Mouse (Mus musculus) neural tube, embryonic 10.5 days (tissue): Measurements from ENCODE around the gene Gpsm1.

Source experiments
- DNase-seq: peaks from one replicate; pipeline ENCODE4 v3.0.0-alpha.2; 2017; ENCODE audit warnings: low spot score; ENCODE audit errors: extremely low spot score

The Gpsm1 gene

DNA sequence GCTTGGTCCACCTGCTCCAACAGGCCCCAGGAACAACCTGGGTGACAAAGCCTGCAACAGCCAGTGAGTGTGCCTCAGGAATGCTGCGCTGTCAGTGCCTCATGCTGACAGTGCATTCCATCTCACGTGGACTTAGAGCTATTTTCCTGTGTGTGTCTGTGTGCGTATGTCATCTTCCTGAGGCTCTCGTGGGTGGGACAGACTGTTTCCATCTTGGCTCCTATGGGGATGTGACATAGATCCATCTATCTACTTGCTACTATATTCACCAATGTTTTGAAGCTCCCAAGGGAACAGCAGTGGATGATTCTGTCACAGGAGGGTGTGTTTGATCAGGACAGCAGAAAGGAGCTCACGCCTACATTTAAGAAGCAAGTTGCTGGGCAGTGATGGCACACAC, 3.4 kb upstream of the Gpsm1 start:
- DNase-seq: no peak

DNA sequence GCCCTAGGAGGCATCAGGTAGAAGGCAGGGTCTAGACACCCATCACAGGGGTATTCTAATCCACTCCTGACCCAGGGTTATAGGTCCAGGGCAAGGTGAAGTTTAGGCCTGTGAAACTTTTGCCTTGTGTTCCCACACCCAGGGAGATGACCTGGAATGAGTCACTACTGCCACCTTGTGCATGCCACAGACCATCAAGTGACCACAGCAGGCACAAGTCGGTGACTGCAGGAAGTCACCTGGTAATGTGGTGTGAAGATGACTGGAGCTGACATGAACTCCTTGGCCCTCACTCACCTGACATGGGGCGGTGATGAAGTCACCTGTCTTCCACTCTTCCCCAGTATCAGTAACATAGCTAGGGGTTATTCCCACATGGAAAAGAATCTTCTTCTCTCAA, 2.5 kb upstream of the Gpsm1 start:
- no peak for DNase-seq

DNA sequence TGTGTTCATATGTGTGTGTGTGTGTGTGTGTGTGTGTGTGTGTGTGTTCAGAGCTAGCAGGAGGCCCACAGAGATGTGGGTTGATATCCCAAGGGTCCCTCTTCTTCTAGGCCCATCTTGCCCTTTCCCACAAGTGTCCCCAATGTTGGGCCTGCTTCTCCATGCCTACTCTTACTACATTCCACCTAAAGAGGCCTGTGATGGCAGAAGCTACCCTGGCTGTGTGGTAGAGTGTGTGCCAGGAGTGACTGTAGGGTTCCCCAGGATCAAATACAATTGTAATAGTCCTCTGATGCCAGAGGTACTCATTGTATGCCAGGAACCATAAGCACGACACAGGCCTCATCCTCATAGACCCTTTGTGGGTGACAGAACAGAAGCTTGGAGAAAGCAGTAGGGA, 1.9 kb upstream of the Gpsm1 start:
- no peak for DNase-seq

DNA sequence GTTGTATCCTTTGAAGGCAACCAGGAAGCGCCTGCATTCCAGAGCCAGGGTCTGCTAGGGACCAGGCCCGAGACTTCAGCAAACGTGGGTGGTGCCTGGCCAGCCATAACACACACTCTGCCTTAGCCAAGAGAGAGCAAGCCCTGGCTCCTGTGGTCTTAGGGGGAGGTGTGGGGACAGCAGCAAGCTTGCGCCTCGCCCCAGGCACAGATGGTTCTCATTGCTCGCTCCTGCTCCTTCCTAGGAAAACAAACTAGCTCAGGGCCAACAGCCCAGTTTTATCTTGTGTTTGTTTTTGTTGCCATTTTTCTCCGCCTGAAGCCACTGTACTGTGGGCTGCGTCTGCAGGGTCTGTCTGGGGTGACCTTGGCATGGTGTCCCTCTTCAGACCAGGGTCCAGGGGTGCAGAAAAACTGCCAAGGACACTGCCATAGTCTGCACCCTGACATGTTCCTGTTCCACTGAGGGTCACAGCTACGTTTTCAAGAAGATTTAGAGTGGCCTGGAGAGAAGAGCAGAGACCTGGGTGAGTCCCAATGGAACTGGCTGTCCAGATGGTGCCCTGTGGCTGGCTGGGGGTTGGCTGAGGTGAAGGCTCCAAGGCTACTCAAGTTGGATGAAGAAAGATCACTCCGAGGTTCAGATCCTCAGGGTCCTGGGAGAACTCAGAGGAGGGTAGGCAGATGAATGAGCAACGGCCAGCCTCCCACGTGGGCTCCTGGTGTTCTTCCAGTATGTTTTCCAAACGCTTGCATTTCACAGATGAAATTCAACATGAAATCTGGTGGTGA, 839 bp upstream of the Gpsm1 start:
- DNase-seq: peak; percentile 58

DNA sequence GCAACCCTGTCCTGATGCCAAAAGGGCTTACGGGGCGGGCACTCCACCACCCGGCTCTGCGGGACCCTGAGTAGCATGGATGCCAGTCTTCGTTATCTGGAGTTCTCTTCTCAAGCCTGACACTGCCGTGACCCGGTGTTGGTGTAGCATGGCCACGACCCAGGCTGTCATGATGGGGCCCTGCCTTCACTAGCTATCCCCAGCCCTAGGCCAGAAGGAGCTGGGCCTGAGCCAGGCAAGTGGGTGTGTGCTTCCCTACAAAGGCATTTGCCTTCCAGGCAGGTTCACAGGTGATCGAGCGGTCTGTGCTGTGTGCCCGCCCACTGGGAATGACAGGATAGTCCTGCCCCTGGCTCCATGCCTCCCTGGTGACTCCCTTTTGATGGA, 603 bp downstream of the Gpsm1 start:
- no peak for DNase-seq

DNA sequence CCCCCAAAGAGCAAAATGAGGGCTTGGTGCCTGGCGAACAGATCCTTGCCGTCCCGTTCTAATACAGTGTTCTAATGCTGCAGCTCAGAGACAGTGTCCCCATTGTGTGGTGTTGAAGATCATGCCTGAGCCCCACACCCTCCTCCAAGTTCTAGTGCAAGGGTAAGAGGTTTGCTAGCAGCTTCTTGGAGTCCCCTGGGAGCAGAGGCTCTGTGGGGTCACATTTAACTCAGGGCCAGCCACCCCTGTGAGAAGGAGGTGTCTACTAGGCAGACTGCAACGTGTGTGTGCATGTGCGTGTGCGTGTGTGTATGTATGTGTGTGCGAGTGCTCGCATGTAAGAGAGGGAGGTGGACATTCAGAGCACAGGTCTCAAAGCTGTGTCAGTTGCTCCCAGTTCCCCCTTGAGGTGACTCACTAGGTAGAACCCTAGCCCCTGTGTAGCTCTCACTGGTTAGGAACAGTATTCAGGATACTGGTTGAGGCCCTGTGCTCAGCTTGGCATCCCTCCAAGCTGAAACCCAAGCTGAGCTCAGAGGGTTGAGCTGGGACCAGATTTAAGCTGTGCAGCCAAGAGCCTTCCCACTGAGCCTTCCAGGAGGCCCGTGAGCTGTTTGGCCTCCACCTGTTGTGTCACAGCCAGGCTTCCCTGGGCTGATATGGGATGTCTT, 1.4 kb downstream of the Gpsm1 start:
- DNase-seq: no peak

DNA sequence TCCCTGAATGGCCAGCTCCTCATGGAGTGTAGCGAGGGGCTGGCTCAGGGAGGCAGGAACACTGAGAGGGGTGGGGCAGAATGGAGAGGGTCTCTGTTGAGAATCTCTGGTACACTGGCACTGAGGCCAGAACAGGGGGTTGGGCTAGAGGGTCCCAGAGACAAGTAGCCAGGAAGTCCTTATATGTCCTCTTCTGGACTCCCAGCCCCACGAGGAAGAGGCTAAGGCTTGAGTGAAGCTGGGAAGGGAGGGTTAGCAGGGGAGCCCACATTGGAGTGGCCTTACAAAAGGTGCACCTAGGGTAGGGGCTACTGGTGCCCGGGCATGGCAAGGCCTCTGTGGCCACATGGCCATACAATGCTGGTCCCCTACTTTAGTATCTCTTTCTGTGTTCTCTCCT, 2.1 kb downstream of the Gpsm1 start:
- no peak for DNase-seq

DNA sequence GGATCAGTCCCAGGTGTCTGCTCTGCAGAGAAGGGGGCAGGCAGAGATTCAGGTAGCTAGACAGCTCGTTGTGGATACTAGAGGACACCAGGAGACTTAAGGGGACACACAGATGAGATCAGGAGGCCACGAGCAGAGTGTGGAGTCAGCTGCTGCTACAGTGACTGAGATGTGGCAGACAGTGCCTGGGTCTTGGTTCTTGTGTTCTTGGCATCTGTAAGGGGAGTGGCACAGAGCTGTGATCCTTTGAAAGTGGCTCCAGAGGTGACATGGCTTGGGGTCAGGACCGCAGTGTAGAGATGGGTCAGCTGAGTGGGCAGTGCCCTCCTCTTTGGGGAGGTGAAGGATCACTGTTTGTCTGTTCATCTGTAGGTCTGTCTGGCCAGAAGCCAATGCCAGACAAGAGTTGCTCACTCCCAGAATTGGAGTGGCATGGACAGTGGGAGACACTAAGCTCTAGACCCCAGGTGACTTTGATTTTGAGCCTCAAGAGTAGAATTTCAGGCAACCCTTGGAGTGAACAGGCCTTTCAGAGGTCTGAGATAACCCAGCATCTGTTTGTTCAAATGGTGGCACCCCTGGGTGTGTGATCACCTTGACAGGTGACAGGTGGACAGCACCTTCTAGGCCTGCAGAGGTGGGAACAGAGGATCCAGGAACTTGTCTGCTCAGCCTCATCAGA, 2.8 kb downstream of the Gpsm1 start:
- DNase-seq: no peak

DNA sequence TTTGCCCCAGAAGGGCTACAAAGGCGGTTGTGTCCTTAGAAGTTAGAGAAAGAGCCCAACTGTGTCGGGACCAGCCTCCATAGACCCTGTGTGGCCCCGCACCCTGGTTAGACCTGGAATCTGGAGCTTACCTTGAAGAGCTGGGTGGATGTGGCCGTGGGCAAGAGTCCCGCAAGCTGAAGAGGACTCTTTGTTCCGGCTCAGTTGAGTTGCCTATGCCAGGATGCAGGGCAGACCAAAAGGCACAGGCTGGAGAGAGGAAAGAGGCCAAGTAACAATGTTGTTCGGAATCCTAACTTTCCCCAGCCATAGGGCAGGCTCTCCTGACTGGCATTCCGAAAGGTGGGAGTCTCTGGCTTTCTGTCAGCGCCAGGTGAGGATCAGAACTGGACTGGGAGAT, 3.8 kb downstream of the Gpsm1 start:
- DNase-seq: no peak

DNA sequence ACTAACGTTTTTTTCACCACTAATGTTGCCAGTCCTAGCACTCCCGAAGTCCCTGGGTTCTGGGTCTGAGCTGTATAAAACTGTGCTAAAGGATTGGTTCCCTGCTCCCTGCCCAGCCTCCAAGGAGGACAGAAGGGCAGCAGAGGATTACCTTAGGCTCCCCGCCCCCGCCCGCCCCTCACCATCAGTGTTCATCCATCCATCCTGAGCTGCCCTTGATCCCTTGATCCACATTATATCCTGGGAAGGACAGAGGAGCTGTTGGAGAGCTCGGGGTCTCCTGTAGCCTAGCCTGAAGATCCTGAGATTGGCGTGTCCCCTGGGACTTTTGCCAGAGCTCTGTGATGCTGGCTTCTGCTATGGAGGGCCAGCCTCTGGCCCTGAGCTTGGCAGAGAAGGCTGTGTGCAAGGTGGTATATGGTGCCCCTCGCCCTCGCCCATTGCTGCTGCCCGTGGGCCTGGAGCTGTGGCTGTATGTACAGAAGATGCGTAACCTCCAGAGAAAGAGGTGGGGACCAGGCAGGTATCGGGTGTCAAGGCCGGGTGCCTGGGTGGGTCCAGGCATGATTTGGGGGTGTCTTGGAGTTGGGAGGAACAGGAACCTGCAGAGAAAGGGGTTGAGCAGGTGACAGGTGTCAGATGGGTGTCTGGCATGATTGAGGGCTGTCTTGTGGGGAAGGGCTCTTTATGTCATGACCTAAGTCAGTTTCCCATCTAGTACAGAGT, 4.4 kb downstream of the Gpsm1 start:
- no peak for DNase-seq

DNA sequence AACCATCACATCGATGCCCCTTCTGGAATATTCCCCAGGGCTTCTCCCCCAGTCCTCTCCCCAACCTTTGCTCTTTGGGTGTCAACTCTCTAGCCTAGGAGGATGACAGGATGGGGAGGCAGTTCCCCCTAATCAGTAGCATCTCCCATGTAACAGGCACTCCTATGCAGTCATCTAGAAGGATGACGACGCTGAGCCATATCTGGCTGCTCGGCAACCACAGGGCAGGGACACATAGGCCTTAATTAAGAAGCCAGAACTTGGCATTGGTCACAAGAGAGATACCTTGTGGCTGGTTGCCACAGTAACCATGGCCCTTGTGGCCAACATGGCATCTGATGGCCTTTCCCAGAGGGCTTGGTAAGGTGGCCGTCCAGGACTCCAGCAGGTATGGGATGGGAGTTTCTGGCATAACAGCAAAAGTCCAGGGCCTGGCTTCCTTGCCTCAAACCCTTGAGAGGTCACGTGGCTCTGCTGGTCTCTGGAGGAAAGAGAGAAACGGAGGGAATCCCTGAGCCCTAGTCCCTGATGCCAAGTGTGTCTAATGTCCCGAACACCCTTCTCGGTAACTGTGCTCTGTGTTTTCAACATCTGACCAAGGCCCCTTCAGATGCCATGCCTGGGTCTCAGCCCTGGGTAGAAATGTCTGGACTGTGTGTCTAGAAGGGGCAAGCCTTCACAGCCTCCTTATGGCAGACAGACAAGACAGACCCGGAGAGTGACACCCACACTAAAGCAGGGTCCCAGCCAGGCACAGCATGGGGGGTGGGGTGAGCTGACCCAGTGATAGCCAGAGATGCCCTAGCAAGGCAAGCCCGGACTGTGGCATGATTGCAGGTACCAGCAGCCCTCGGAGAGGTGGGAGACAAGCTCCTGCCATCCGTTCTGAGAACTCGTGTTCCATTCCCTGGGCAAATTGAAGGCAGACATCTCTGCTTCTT, 5.2 kb downstream of the Gpsm1 start:
- no peak for DNase-seq

DNA sequence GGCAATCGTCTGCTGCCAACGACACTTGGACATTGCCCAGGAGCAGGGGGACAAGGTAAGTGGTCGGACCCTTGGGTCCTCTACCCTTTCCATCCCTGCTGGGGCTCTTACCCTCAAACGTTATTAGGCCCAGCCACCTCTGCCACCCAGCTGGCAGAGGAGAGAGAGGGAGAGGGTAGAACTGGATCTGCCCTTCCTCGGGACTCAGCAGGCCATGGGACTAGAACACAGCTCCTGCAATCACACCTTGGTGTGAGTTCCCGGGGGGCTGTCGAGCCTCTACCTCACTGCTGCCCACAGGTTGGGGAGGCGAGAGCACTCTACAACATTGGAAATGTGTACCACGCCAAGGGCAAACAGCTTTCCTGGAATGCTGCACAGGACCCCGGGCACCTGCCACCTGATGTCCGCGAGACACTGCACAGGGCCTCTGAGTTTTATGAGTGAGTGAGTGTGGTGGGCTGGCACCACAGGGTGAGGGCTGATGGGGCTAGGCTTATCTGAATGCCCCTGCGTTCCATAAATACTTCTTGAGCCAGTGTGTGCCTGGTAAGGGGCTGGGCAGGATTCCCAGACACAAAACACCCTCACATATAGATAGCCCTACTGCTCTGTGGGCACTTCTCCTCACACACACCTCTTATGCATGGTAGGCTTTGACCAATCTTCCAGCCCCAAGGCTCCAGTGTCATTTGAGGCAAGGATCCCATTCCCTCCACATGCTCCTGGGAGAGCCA, 8.4 kb downstream of the Gpsm1 start:
- DNase-seq: no peak

DNA sequence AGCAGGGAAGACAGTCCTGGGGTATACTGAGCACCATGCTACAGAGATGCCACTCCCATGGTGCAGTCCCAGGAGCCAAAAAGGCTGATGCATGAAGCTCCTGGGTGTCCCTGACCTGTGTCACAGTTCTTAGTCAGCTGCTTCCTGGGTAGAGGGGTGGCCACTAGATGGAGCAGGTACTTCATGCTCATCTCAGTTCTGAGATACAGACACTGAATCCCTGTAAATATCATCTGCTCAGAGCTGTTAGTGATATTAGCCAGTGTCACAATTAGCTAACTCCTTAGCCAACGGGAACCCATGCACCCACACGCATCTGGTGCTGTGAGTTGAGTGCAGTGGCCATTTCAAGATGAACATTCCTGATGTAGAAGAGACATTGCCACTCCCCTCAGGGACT, 9.6 kb downstream of the Gpsm1 start:
- no peak for DNase-seq

DNA sequence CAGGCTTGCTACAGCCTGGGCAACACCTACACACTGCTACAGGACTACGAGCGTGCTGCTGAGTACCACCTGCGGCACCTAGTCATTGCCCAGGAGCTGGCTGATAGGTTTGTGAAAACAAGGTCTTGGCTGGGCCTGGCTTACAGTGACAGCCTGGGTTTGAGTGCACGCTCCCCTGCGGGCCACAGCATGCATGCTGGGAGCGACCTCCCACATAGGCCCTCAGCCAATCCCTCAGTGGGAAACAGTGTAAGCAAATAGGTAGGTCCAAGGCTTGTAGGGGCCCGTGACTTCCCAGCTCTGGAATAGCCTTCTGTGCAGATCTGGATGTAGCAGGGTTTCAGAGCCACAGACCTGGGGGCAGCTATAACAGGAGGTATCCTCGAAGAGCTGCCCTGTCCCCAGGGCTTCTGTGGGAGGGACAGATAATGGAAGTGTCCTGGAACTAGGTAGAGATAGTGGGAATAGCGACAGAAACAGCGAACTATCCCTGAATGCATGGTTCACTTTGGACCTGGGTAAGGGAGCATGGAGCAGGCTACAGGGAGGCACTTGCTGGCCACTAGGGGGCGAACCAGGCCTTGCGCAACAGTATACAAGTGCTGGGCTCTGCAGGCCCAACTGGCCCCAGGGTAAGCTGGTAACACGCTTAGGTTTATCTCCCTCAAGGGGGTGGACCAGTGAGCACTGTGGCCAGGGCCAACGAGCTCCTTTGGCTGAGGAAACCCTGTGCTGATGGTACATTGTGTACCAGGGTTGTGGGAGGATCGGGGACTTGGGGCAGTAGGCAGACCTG, 10.3 kb downstream of the Gpsm1 start:
- DNase-seq: peak; percentile 64

DNA sequence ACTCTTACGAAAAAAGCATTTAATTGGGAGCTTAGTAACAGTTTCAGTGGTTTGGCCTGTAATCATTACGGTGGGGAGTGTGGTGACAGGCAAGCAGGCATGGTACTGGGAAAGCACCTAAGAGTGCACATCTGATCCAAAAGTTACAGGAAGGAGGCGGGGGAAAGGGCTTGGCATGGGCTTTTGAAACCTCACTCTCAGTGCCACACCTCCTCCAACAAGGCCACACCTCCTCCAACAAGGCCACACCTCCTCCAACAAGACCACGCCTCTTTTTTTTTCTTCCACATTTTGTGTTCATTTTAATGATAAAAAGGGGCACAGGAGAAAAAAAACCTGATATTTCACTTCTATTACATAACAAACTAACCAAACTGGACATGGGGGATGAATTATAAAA, 12.5 kb downstream of the Gpsm1 start:
- DNase-seq: no peak

DNA sequence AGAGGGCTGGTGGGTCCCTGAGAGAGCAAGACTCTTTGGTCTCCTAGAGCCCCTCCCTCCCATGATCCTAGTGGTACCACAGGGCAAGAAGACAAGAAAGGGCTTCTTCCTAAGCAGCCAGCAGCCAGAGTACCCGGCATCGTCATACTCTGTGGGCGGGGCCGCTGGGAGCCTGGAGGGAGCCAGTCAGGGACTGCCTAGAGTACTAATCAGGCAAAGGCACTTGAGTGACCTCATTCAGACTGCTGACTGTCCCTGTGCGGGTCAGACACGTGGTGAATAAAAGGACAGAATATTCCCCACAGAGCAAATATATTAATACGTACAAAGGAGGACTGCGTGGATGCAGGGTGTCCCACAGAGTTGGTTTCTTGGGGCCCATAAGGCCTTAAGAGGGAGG, 14.1 kb downstream of the Gpsm1 start:
- no peak for DNase-seq

DNA sequence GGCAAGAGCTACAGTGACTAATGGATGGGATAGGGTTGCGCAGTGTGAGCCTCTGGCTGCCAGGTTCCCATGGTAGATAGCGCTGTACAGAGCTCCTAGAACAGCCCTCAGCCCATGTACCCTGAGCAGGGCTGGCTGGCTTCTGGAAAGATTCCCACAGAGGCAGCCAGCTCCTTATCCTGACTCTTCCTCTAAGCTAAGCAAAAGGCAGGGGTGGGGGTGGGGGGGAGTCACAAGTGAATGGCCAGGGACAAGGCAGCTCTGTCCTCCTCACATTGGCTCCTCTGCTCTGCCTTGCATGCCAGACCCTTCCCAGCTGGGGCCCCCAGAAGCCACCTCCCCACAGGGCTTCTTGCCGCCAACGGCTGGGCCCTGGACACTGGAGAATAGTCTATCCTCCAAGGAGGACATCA, 14.7 kb downstream of the Gpsm1 start:
- no peak for DNase-seq

DNA sequence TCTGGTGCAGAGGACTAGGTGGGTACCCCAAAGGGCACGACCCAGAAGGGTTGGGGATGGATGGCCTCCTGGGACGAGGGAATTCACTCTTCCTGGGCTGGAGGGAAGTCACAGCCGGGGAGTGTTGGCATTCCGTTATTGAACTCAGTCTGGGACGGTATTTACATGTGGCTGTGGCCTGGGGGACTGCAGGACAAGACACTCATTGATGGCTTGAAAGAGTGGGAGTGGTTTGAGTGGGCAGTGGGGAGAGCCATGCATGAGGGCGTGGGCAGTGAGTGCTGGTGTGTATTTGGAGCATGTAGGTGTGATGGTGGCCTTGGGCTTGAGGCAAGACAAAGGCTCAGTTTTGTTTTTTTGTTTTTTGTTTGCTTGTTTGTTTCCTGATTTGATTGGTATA, 15.4 kb downstream of the Gpsm1 start:
- DNase-seq: no peak
